In the genomic region with DNA sequence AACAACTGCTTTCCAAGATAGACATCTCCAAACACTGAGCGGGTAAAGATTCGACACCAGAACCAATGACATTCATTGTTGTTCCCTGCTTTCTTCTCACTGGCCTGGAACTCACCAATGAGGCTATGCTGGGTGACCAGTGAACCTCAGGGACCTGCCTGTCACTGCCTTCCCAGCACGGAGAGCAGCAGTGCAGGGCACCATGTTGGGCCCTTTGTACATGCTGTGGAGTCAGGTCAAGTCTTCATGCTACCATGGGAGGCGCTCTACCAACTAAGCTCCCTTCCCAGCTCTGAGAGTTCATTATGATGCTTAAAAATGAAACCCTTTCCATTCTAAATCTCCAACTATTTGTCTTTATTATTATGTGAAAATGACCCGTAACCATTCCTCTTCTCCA, we compare ENCODE assay signal across 19 mouse cellular contexts. TPM values are rescaled to one million over a fixed set of nuclear protein-coding genes. Genes with fewer than 3 reads are reported as not detected.
"Had no signal": no experiment of that assay in that cellular context is flagged by ENCODE, and none has a peak within 500 bp of the region (broad histone marks: within the 10 kb centered on the region; RNA-seq: fewer than 3 reads in every experiment).

No protein-coding gene starts in this region.

- H3K9me3 ChIP-seq: lung, embryonic 15.5 days; megakaryocyte, embryonic 14.5 days; midbrain, embryonic 13.5 days; midbrain, embryonic 15.5 days; neural tube, embryonic 12.5 days had no signal

- H3K4me1 ChIP-seq: megakaryocyte, embryonic 14.5 days had no signal

- H3K36me3 ChIP-seq: lung, embryonic 15.5 days; midbrain, embryonic 13.5 days; midbrain, embryonic 15.5 days; neural tube, embryonic 12.5 days had no signal

- DNase-seq: liver, postnatal 0 days; lung, adult 2 months; lung, postnatal 14 days; lung, postnatal 36 days; right cerebral cortex, postnatal 14 days; right cerebral cortex, postnatal 4 days; spleen, adult 18-20 months; thymus, adult 2 months; thymus, postnatal 25 days; thymus, postnatal 4 days had no signal

- H3K9ac ChIP-seq: liver, postnatal 0 days; lung, embryonic 15.5 days; midbrain, embryonic 13.5 days; midbrain, embryonic 15.5 days; neural tube, embryonic 12.5 days had no signal

- H3K4me3 ChIP-seq: lung, embryonic 15.5 days; megakaryocyte, embryonic 14.5 days; midbrain, embryonic 13.5 days; midbrain, embryonic 15.5 days; neural tube, embryonic 12.5 days had no signal

- ATAC-seq: liver, postnatal 0 days; lung, postnatal 0 days had no signal

- H3K27ac ChIP-seq: lung, embryonic 15.5 days; macrophage; midbrain, embryonic 13.5 days; midbrain, embryonic 15.5 days; neural tube, embryonic 12.5 days had no signal

- H3K4me2 ChIP-seq: lung, embryonic 15.5 days had no signal

RNA-seq across cellular contexts. Expression of a gene that starts 6.8 kb away (rescaled TPM):
- total RNA-seq: megakaryocyte progenitor cell, adult 5-6 weeks; neutrophil, adult 5-6 weeks had no signal
